Mouse (Mus musculus) cerebellum, adult (tissue): ENCODE results near the gene Esrrg.

Source experiments
- ATAC-seq: cut with Nextera tagmentation; 2 replicates; pipeline ENCODE4 v1.9.2; 2017; ENCODE audit warnings: mild to moderate bottlenecking, moderate library complexity, mixed read lengths; ENCODE audit not compliant: insufficient number of reproducible peaks, low FRiP score, low TSS enrichment

Gene Esrrg

GRCm38 (mm10) chr1:187704921-187705320 lies 96.3 kb downstream of the Esrrg start:
- ATAC-seq = no peak

DNA sequence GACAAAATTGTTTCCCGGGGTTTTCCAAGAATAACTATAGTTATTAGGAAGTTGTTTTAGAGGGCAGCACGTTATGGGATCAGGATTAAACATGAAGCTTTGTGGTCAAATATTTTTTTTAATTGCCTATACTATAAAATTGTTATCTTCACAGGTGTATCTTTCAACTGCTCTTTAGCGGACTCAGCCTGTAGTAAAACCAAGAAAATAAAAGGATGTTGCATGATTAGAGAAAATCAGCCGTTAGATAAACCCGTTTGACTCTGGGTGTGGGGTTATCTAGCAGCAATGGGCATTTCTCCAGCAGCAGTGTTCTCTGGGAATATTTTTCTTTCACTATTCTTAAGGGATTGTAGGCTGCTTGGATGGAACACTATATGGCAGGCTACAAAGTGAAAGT lies 96.8 kb downstream of the Esrrg start:
- ATAC-seq = no peak

DNA sequence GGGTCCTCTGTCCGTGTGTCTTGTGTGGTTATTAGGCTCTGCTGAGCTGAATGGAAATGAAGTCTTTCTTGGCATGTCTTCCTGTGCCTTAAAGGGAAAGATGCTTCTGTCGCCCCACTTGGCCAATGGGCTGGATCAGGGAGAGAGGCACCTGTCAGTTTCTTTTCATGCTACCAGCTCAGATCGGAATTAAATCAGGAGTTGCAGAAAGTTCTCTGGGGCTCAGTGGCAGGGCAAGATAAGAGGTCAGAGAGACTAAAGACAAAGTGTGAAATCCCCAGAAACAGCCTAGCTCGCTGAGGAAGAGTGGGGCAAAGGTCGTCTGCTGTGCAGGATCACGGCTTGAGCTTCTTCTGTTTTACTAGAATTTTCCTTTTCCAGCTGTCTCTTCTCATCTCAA lies 97.5 kb downstream of the Esrrg start:
- no peak for ATAC-seq

- ATAC-seq = no peak
Observed at GRCm38 (mm10) chr1:187707176-187707575, 98.6 kb downstream of the Esrrg start.

- ATAC-seq = no peak
Observed at GRCm38 (mm10) chr1:187710434-187710948, 101.9 kb downstream of the Esrrg start.

GRCm38 (mm10) chr1:187721035-187721434 lies 112.4 kb downstream of the Esrrg start:
- ATAC-seq = no peak

DNA sequence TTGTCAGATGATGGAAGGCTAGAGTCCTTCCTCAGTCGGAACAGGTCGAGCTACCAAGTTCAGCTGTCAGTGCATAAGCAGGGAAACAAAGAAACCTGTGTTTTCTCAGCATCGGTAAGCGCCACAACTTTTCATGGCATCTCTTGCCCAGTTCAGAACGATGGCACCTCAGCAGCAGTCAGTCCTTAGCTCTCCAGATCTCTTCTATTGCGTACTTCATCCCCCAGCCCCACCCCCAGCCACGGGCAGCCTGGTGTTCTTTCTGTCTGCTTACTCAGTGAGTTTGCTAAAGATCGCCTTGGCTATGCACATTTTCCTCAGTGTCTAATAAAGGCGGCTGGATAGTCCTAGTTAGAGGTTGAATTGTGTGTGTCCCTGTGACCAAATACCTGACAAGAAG lies 113.4 kb downstream of the Esrrg start:
- no peak for ATAC-seq

- no peak for ATAC-seq
Observed at GRCm38 (mm10) chr1:187724651-187725050, 116.1 kb downstream of the Esrrg start.

DNA sequence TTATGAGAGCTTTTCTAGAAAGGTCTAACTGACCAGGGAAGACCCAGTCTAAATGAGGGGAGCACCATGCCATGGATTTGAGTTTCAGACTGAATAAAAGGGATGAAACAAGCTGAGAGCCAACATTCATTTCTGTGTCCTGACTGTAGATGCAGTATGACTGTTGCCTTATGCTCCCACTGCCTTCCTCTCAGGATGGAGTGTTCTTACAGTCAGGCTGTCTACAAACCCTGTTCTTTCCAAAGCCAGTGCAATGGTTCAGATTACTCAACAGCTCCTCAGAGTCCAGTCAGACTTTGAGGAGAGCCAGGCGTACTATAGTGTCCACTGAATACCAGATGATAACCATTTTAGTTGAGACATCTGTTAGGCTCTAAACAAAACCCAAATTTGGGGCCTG lies 116.8 kb downstream of the Esrrg start:
- no peak for ATAC-seq

GRCm38 (mm10) chr1:187731171-187731570 lies 122.6 kb downstream of the Esrrg start:
- no peak for ATAC-seq

GRCm38 (mm10) chr1:187736507-187736906 lies 127.9 kb downstream of the Esrrg start:
- ATAC-seq = no peak

GRCm38 (mm10) chr1:187737296-187737695 lies 128.7 kb downstream of the Esrrg start:
- ATAC-seq = no peak

- ATAC-seq = no peak
Observed at GRCm38 (mm10) chr1:187740531-187740930, 131.9 kb downstream of the Esrrg start.

DNA sequence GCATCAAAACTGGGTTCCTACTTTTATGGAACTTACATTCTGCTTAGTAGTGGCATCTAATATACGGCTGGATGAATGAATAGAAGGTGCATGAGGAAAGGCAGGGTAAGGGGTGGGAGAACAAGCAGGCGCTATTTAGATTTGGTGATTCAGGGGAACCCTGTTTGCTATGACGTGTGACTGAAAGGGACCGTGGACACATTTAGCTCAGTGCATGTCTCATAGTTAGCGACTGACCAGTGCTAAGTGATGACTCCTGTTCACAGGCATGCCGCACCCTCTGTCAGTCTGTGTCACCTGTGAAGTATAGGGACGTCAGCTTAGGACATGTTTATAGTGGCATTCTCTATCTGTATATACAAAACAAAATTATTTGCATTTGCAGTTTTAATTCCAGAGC lies 132.7 kb downstream of the Esrrg start:
- no peak for ATAC-seq

- no peak for ATAC-seq
Observed at GRCm38 (mm10) chr1:187742071-187742470, 133.5 kb downstream of the Esrrg start.

DNA sequence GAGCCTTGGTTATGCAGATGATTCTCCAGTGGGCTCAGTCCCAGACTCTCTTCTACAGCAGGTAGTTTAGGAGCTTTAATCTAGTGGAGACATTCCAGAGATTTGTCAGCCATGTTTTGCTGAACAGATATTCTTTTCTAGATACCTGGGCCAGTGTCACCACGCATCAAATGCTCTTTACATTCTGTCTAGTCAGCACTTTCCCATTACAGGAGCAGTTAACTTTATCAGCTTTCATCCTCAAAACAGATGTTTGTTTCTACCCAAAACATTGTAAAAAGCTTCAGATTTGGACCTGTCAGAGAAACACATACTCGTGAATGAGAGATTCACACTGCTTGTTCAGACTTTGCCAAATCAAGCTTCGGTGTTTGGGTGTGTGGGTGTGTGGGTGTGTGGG lies 140.7 kb downstream of the Esrrg start:
- no peak for ATAC-seq

- no peak for ATAC-seq
Observed at GRCm38 (mm10) chr1:187749931-187750330, 141.3 kb downstream of the Esrrg start.

DNA sequence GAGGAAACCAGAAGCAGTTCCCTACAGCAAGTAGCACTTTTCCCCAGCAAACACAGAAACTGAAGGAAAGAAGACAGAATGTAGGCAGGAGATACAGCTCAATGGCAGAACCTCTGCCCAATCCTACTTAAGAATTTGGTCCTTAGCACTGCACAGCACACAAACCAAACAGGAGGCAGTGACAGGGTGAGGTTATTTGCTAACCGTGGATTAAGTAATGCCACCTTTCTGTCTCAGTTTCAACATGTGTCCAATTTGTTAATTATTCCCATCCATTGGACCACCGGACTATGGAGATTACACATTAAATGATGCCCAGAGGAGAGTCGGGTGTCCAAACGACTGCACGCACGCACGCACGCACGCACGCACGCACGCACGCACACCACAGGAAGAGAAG lies 146.9 kb downstream of the Esrrg start:
- no peak for ATAC-seq

DNA sequence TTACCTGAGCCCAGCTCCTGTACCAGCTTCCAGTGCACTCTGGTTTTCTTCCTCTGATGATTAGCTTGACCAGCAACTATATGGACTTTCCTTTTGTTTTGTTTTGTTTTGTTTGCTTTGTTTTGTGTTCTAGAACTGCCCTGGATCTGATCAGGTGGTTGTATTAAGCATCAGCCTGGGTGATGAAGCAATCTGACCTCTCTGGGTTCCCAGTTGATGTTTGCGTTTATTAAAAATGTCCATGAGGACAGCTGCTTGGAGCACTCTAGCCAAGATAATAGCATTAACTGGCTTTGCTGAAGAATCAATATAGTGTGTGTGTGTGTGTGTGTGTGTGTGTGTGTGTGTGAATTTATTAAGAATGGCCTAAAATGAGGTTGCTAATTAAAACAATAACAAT lies 149.4 kb downstream of the Esrrg start:
- ATAC-seq = no peak

- no peak for ATAC-seq
Observed at GRCm38 (mm10) chr1:187758546-187758945, 150.0 kb downstream of the Esrrg start.

DNA sequence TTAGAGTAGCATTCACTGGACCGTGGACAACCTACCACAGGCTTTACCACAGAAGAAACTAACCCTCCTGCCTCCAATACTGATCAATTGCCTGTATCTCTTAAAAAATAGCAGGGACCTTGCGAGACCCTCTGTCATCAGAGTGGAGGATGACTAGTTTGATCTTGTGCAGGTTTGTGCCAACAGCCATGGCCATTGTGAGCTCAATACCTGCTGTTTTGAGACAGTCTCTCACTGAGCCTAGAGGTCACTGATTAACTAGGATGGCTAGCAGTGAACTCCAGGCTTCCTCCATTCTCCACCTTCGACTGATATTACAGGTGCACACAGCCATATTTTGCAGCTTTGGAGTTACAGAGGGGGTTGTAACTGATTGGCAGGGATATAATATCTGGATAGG lies 150.9 kb downstream of the Esrrg start:
- no peak for ATAC-seq

- ATAC-seq = no peak
Observed at GRCm38 (mm10) chr1:187762641-187763450, 154.3 kb downstream of the Esrrg start.
